ENCODE assay signal across 20 mouse cellular contexts in the genomic region with DNA sequence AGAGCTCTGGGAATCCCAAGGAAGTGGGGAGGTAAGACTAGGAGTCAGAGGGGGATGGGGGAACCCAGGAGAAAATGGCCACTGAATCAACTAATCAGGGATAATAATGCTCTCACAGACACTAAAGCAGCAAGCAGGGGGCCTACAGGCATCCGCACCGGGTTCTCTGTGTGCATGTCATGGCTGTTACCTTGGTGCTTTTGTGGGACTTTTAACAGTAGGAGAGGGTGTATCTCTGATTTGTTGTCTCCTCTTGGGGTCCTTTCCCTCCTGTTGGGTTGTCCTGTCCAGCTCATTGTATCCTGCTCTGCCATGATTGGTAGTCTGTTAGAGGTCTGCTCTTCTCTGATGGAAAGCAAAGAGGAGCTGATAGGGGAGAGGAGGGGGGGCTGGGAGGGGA. TPM values are rescaled to one million over a fixed set of nuclear protein-coding genes. Genes with fewer than 3 reads are reported as not detected.
DNase-seq lines count a peak whose midpoint lies in the region; ATAC-seq and TF ChIP-seq lines count a peak whose summit lies in the region.
"Had no signal": no experiment of that assay in that cellular context is flagged by ENCODE, and none has a peak within 500 bp of the region (broad histone marks: within the 10 kb centered on the region; RNA-seq: fewer than 3 reads in every experiment).

No protein-coding gene starts in this region.

- no peak overlapping the region for H3K27ac ChIP-seq in midbrain, embryonic 14.5 days (replicated peaks; ENCODE audit: low read depth, low read length)
- H3K27ac ChIP-seq: heart, embryonic 10.5 days; kidney, embryonic 15.5 days; limb, embryonic 13.5 days; liver, embryonic 14.5 days had no signal

- no peak for TF ChIP-seq CTCF in brain, embryonic 14.5 days (IDR thresholded peaks at IDR 0.05; ENCODE audit: borderline replicate concordance, extremely low read depth, insufficient read depth, insufficient read length)

- H3K27me3 ChIP-seq in midbrain, embryonic 14.5 days (ENCODE audit: control insufficient read depth, insufficient read depth, low read length), result no peaks in the 10 kb centered on the region
- H3K27me3 ChIP-seq: kidney, embryonic 15.5 days; megakaryocyte, embryonic 14.5 days had no signal

- 5% methylated on average over 2 of the region's 2 CpGs for WGBS in midbrain, embryonic 14.5 days

- no peaks in the 10 kb centered on the region for H3K9me3 ChIP-seq in midbrain, embryonic 14.5 days (ENCODE audit: control insufficient read depth, low read length)
- H3K9me3 ChIP-seq: heart, embryonic 10.5 days; kidney, embryonic 15.5 days; megakaryocyte, embryonic 14.5 days had no signal

- H3K9ac ChIP-seq in midbrain, embryonic 14.5 days (replicated peaks; ENCODE audit: low read length), result no peak overlapping the region
- H3K9ac ChIP-seq: kidney, embryonic 15.5 days; limb, embryonic 13.5 days; liver, embryonic 14.5 days had no signal

- no peak overlapping the region for H3K4me3 ChIP-seq in midbrain, embryonic 14.5 days (replicated peaks; ENCODE audit: low read depth, low read length)
- H3K4me3 ChIP-seq: heart, embryonic 10.5 days; kidney, embryonic 15.5 days; limb, embryonic 13.5 days; megakaryocyte, embryonic 14.5 days had no signal

- no peak for ATAC-seq in midbrain, embryonic 14.5 days (ENCODE audit: low FRiP score, low TSS enrichment)
- ATAC-seq: activated CD4-positive, CD25-positive, alpha-beta regulatory T cell, adult 4 months; inflammation-experienced regulatory T-cells, adult 6 months; lung, postnatal 0 days had no signal

- no peaks in the 10 kb centered on the region for H3K4me1 ChIP-seq in midbrain, embryonic 14.5 days (ENCODE audit: control insufficient read depth, insufficient read depth, low read length)
- H3K4me1 ChIP-seq: megakaryocyte, embryonic 14.5 days had no signal

- H3K36me3 ChIP-seq in midbrain, embryonic 14.5 days (ENCODE audit: control insufficient read depth, insufficient read depth, low read length), result no peaks in the 10 kb centered on the region
- H3K36me3 ChIP-seq: heart, embryonic 10.5 days; kidney, embryonic 15.5 days; limb, embryonic 13.5 days had no signal

- no peak overlapping the region for H3K4me2 ChIP-seq in midbrain, embryonic 14.5 days (ENCODE audit: low read length)
- H3K4me2 ChIP-seq: kidney, embryonic 15.5 days; limb, embryonic 13.5 days had no signal

- TF ChIP-seq POLR2A in brain, embryonic 14.5 days (IDR thresholded peaks at IDR 0.05; ENCODE audit: borderline replicate concordance, extremely low read depth, insufficient read depth, insufficient read length, poor library complexity, severe bottlenecking), result no peak

- DNase-seq in heart, adult 11 months, result peak; percentile 55
- no peak for DNase-seq in heart, postnatal 4 days
- peak; percentile 22 for DNase-seq in brain, embryonic 14.5 days (ENCODE audit: low read depth)
- DNase-seq in embryo, embryonic 9.5 days (ENCODE audit: extremely low spot score), result peak; percentile 33
- peak; percentile 18 for DNase-seq in midbrain, embryonic 14.5 days
- no peak for DNase-seq in T-cell, adult 2 months (ENCODE audit: low spot score)
- DNase-seq in gastrocnemius, postnatal 4 days (ENCODE audit: low spot score in 2 of 2), result no peak
- DNase-seq: adrenal gland, postnatal 14 days; cerebellum, adult 2 months; gastrocnemius, postnatal 14 days; heart, postnatal 10 days; right cerebral cortex, postnatal 4 days had no signal

RNA-seq across cellular contexts. Expression of a gene that starts 19.6 kb away (rescaled TPM):
- 10 to 100 TPM; 68.9 TPM for total RNA-seq in heart, postnatal 4 days (2021)
- polyA plus RNA-seq in brain, embryonic 14.5 days (2012; rRNA removed), result 47.5 and 51.4 TPM in 2 replicates
- 76.0 and 81.5 TPM in 2 replicates for polyA plus RNA-seq in midbrain, embryonic 14.5 days (2014; fragmentation: Nextera tagmentation; extraction: Ambion mirVana)
- total RNA-seq in gastrocnemius, postnatal 4 days (2021), result 10 to 100 TPM; 22.2 to 25.4 TPM

Comparison
In these comparisons a context has a peak if more than half of its experiments do, and no peak if none do; other contexts are left out.
1. DNase-seq: peak in heart, adult 11 months (single experiment), brain, embryonic 14.5 days (single experiment), embryo, embryonic 9.5 days (single experiment) and midbrain, embryonic 14.5 days (single experiment); none in heart, postnatal 4 days (single experiment), T-cell, adult 2 months (single experiment) and gastrocnemius, postnatal 4 days (0 of 2).